8 mouse cellular contexts compared by ENCODE assay signal in the genomic region with DNA sequence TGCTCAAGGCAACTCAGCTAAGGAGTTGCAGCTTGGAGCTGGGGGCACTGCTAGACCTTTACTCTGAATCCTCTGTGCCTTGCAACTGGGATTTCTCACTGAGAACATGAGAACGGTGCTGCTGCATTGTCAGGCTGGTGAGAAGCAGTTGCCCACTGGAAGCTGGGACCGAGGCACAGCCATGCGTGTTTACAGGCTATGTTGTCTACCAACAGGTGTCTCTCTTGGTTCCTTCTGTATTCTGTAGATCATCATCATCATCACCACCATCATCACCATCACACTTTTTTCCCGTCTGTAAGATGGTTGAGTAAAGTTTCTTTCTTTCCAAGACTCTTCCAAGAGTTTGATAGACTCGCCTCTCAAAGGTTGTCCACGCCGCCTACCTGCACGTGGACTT. TPM values are rescaled to one million over a fixed set of nuclear protein-coding genes. Genes with fewer than 3 reads are reported as not detected.
DNase-seq lines count a peak whose midpoint lies in the region; ATAC-seq and TF ChIP-seq lines count a peak whose summit lies in the region.

A gene (plus strand): TSS at position 301 of the 400 bp plus-strand sequence.

- no peaks in the 10 kb centered on the region for H3K9me3 ChIP-seq in lung, postnatal 0 days (ENCODE audit: low read length)
- no peaks in the 10 kb centered on the region for H3K9me3 ChIP-seq in embryonic facial prominence, embryonic 15.5 days (replicated peaks)
- H3K9me3 ChIP-seq in limb, embryonic 13.5 days: no peaks in the 10 kb centered on the region

- no peak for TF ChIP-seq CTCF in lung, postnatal 0 days (IDR thresholded peaks at IDR 0.05)
- TF ChIP-seq CTCF in small intestine, adult 2 months (IDR thresholded peaks at IDR 0.05; ENCODE audit: extremely low read depth, insufficient read length, insufficient replicate concordance, low read depth, low read length): no peak

- H3K4me1 ChIP-seq in lung, postnatal 0 days (ENCODE audit: insufficient read depth, low read depth, low read length): peaks cover 7% of the 10 kb centered on the region; the same call in 1 of the 2 replicates
- H3K4me1 ChIP-seq in embryonic facial prominence, embryonic 15.5 days: peaks cover 6% of the 10 kb centered on the region
- peaks cover 6% of the 10 kb centered on the region for H3K4me1 ChIP-seq in limb, embryonic 13.5 days
- peaks cover 7% of the 10 kb centered on the region; the same call in 1 of the 2 replicates for H3K4me1 ChIP-seq in small intestine, adult 2 months (ENCODE audit: control insufficient read depth, insufficient read depth, insufficient read length, low read length)

- intact Hi-C loops in heart, postnatal 25 days (cut with DNase I): loop anchor here (1.0 kb wide), 1 partner anchor 16 kb away; no protein-coding TSS in a partner anchor

- no peak for TF ChIP-seq EP300 in lung, postnatal 0 days (IDR thresholded peaks at IDR 0.05)

- no peak for ATAC-seq in lung, postnatal 0 days
- ATAC-seq in embryonic facial prominence, embryonic 15.5 days (ENCODE audit: insufficient number of reproducible peaks, low FRiP score, low TSS enrichment, low read depth): no peak
- ATAC-seq in limb, embryonic 13.5 days (ENCODE audit: low FRiP score, low read depth): no peak

- no peak within 1 kb of the TSS for H3K27ac ChIP-seq in lung, postnatal 0 days (ENCODE audit: low read length)
- no peak within 1 kb of the TSS for H3K27ac ChIP-seq in embryonic facial prominence, embryonic 15.5 days (replicated peaks)
- no peak within 1 kb of the TSS for H3K27ac ChIP-seq in limb, embryonic 13.5 days
- no peak within 1 kb of the TSS for H3K27ac ChIP-seq in small intestine, adult 2 months (ENCODE audit: insufficient read depth, low read depth, low read length)

- no peak within 1 kb of the TSS for H3K9ac ChIP-seq in lung, postnatal 0 days (replicated peaks; ENCODE audit: low read depth)
- H3K9ac ChIP-seq in embryonic facial prominence, embryonic 15.5 days: no peak within 1 kb of the TSS
- no peak within 1 kb of the TSS for H3K9ac ChIP-seq in limb, embryonic 13.5 days

- H3K27me3 ChIP-seq in lung, postnatal 0 days (replicated peaks; ENCODE audit: insufficient read depth, low read length): no peaks in the 10 kb centered on the region
- no peaks in the 10 kb centered on the region for H3K27me3 ChIP-seq in embryonic facial prominence, embryonic 15.5 days
- H3K27me3 ChIP-seq in limb, embryonic 13.5 days: no peaks in the 10 kb centered on the region
- H3K27me3 ChIP-seq in small intestine, adult 2 months (ENCODE audit: control insufficient read depth, insufficient read depth, low read length): no peaks in the 10 kb centered on the region

- H3K4me3 ChIP-seq in lung, postnatal 0 days (ENCODE audit: low read depth, low read length): no peak within 1 kb of the TSS
- no peak within 1 kb of the TSS for H3K4me3 ChIP-seq in embryonic facial prominence, embryonic 15.5 days (replicated peaks)
- H3K4me3 ChIP-seq in limb, embryonic 13.5 days: no peak within 1 kb of the TSS
- no peak within 1 kb of the TSS for H3K4me3 ChIP-seq in small intestine, adult 2 months (ENCODE audit: low read depth, low read length)

- no peak for DNase-seq in lung, postnatal 0 days (ENCODE audit: low spot score)
- DNase-seq in lung, postnatal 36 days: no peak
- DNase-seq in heart, postnatal 25 days (ENCODE audit: low spot score): no peak
- DNase-seq in cerebellum, adult 9-11 months: no peak
- no peak for DNase-seq in spleen, adult 18-20 months

- no peak for TF ChIP-seq POLR2A in small intestine, adult 2 months (IDR thresholded peaks at IDR 0.05; ENCODE audit: low read depth, low read length)

- WGBS in lung, postnatal 0 days: 92% methylated on average over 8 of the region's 8 CpGs
- WGBS in embryonic facial prominence, embryonic 15.5 days: 90% methylated on average over 8 of the region's 8 CpGs
- WGBS in limb, embryonic 13.5 days: 90% methylated on average over 8 of the region's 8 CpGs
- 94% methylated on average over 8 of the region's 8 CpGs for WGBS in small intestine, adult 2 months

- no peak within 1 kb of the TSS for H3K4me2 ChIP-seq in lung, postnatal 0 days (replicated peaks; ENCODE audit: low read depth, low read length)
- H3K4me2 ChIP-seq in embryonic facial prominence, embryonic 15.5 days (replicated peaks): no peak within 1 kb of the TSS
- no peak within 1 kb of the TSS for H3K4me2 ChIP-seq in limb, embryonic 13.5 days (replicated peaks)

- H3K36me3 ChIP-seq in lung, postnatal 0 days (ENCODE audit: insufficient read depth, low read length): no peaks in the 10 kb centered on the region
- H3K36me3 ChIP-seq in embryonic facial prominence, embryonic 15.5 days: no peaks in the 10 kb centered on the region
- H3K36me3 ChIP-seq in limb, embryonic 13.5 days: no peaks in the 10 kb centered on the region
- no peaks in the 10 kb centered on the region for H3K36me3 ChIP-seq in small intestine, adult 2 months (ENCODE audit: control insufficient read depth, insufficient read depth, low read length)

RNA-seq across cellular contexts. Expression of the gene that starts here (rescaled TPM):
- polyA plus RNA-seq in lung, postnatal 0 days (2015; fragmentation: Nextera tagmentation; extraction: Ambion mirVana): 639 and 649 TPM in 2 replicates
- polyA plus RNA-seq in embryonic facial prominence, embryonic 15.5 days (2015; fragmentation: Nextera tagmentation; extraction: Ambion mirVana): 304 and 311 TPM in 2 replicates
- total RNA-seq in heart, postnatal 25 days (2021): 100 to 1,000 TPM; 249 to 259 TPM
- polyA plus RNA-seq in limb, embryonic 13.5 days (2015; fragmentation: Nextera tagmentation; extraction: Ambion mirVana): 341 and 352 TPM in 2 replicates
- 36.0 and 39.7 TPM in 2 replicates for polyA plus RNA-seq in small intestine, adult 2 months (2012; rRNA removed)
